Mouse (Mus musculus) myocyte (in vitro differentiated cells): ENCODE data around the gene Cdc7.

Experiments
- CEBPB ChIP-seq: IDR thresholded peaks from 2 replicates; pipeline ENCODE4 v1.6.1; 2011; ENCODE audit warnings: mild to moderate bottlenecking, moderate library complexity; ENCODE audit not compliant: poor library complexity, insufficient read depth, severe bottlenecking
- E2F4 ChIP-seq: IDR thresholded peaks from one replicate; pipeline ENCODE4 v1.6.1; 2011; ENCODE audit warnings: mild to moderate bottlenecking, control low read depth, moderate library complexity; ENCODE audit not compliant: insufficient read depth
- MAX ChIP-seq: IDR thresholded peaks from one replicate; pipeline ENCODE4 v1.6.1; 2011; ENCODE audit warnings: low read depth, mild to moderate bottlenecking, control low read depth
- MYOD1 ChIP-seq, 3 experiments: IDR thresholded peaks; one replicate each; pipeline ENCODE4 v1.6.1; 2011; ENCODE audit warnings: control low read depth in 2 of 3, low read depth in 2 of 3, mild to moderate bottlenecking in 2 of 3, moderate library complexity in 1 of 3; ENCODE audit not compliant: insufficient read length in 2 of 3, control insufficient read depth in 1 of 3
- POLR2A ChIP-seq: IDR thresholded peaks from one replicate; pipeline ENCODE4 v1.6.1; 2011; ENCODE audit warnings: low read depth, mild to moderate bottlenecking, control low read depth, moderate library complexity; ENCODE audit not compliant: insufficient read length
- REST ChIP-seq: IDR thresholded peaks from one replicate; pipeline ENCODE4 v1.6.1; 2011; ENCODE audit warnings: mild to moderate bottlenecking, control low read depth, moderate library complexity; ENCODE audit not compliant: insufficient read depth, insufficient read length
- TCF12 ChIP-seq: IDR thresholded peaks from one replicate; pipeline ENCODE4 v1.6.1; 2011; ENCODE audit warnings: mild to moderate bottlenecking, control low read depth; ENCODE audit not compliant: poor library complexity, insufficient read depth, severe bottlenecking
- USF1 ChIP-seq: IDR thresholded peaks from one replicate; pipeline ENCODE4 v1.6.1; 2011; ENCODE audit warnings: low read depth, mild to moderate bottlenecking, control low read depth, moderate library complexity

DNA sequence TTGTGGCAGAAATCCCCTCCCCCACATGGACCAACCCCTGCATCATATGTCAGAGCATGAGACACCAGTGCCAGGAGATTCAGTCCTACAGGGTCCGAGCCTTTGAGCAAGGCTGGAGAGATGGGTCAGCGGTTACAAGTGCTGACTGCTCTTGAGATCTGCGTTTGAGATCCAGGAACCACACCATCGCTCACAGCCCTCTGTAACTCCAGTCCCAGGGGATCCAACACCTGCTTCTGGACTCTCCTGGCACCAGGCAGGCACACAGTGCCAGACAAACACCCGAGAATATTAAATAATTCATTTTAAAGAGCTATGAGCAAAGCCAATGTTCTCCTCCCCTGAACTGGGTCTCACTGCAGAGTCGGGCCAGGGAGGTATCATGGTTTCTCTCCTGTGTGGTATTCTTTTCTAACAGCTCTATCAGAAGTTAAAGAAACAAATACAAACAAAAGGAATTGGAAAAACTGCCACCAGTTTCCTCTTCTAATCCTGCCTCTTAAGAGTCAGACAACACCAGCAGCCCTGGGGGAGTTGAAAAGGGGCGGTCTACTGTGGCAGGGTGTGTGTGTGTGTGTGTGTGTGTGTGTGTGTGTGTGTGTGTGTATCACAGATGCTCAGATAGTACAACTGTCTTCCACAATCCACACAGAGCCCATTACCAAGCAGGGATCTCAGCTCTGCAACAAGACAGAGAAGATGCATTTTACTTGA is 47.4 kb downstream of the Cdc7 start:
- TF ChIP-seq MAX (no peak), POLR2A (no peak), REST (no peak), TCF12 (no peak), CEBPB (no peak), USF1 (no peak), E2F4 (no peak), MYOD1 (IDR thresholded peaks at IDR 0.05; ENCODE audit: control insufficient read depth in 1 of 3, insufficient read length in 2 of 3, low read depth in 2 of 3) (no peak)
